Mouse (Mus musculus) limb, embryonic 13.5 days (tissue): Measurements from ENCODE around the gene Fes. TPM values are rescaled to one million over a fixed set of nuclear protein-coding genes. Genes with fewer than 3 reads are reported as not detected.

Experiments used
- ATAC-seq: fragments of 200-750 bp; cut with Nextera tagmentation; 2 replicates; pipeline ENCODE4 v1.8.0; 2017; ENCODE audit warnings: low read depth, moderate number of reproducible peaks, moderate TSS enrichment; ENCODE audit not compliant: low FRiP score
- H3K27ac ChIP-seq: fragments of 300-500 bp; sonication (generic); 2 replicates; pipeline ENCODE4 v1.5.1; 2015; ENCODE audit warnings: inconsistent platforms, mild to moderate bottlenecking, moderate library complexity
- H3K27me3 ChIP-seq: fragments of 300-500 bp; sonication (generic); 2 replicates; pipeline ENCODE4 v1.6.1; 2015; ENCODE audit warnings: mild to moderate bottlenecking, inconsistent platforms
- H3K36me3 ChIP-seq: fragments of 300-500 bp; sonication (generic); 2 replicates; pipeline ENCODE4 v1.6.1; 2015; ENCODE audit warnings: inconsistent platforms, mild to moderate bottlenecking, moderate library complexity
- H3K4me1 ChIP-seq: fragments of 300-500 bp; sonication (generic); 2 replicates; pipeline ENCODE4 v1.6.1; 2015; ENCODE audit warnings: inconsistent platforms
- H3K4me2 ChIP-seq: fragments of 300-500 bp; sonication (generic); replicated peaks from 2 replicates; pipeline ENCODE4 v1.6.1; 2015; ENCODE audit warnings: inconsistent platforms, mild to moderate bottlenecking, moderate library complexity
- H3K4me3 ChIP-seq: fragments of 300-500 bp; sonication (generic); 2 replicates; pipeline ENCODE4 v1.5.1; 2015; ENCODE audit warnings: moderate library complexity, mild to moderate bottlenecking, inconsistent platforms
- H3K9ac ChIP-seq: fragments of 300-500 bp; sonication (generic); 2 replicates; pipeline ENCODE4 v1.6.1; 2015; ENCODE audit warnings: mild to moderate bottlenecking, inconsistent platforms
- H3K9me3 ChIP-seq: fragments of 300-500 bp; sonication (generic); 2 replicates; pipeline ENCODE4 v1.6.1; 2016; ENCODE audit warnings: inconsistent platforms
- WGBS: fragments of 180-500 bp; shearing (Covaris S2); methylation state at CpG from one replicate; pipeline ENCODE4 v1.1.7; 2015; 5-methylcytosine and 5-hydroxymethylcytosine counted together
- polyA plus RNA-seq: library from polyadenylated mRNA; unstranded; fragments of >200 nt; fragmentation: Nextera tagmentation; extraction: Ambion mirVana; gene quantifications from 2 replicates; pipeline ENCODE4 v1.2.1, GENCODE M21; 2015

Fes gene
- 11.5 and 14.3 TPM in 2 replicates for polyA plus RNA-seq

DNA sequence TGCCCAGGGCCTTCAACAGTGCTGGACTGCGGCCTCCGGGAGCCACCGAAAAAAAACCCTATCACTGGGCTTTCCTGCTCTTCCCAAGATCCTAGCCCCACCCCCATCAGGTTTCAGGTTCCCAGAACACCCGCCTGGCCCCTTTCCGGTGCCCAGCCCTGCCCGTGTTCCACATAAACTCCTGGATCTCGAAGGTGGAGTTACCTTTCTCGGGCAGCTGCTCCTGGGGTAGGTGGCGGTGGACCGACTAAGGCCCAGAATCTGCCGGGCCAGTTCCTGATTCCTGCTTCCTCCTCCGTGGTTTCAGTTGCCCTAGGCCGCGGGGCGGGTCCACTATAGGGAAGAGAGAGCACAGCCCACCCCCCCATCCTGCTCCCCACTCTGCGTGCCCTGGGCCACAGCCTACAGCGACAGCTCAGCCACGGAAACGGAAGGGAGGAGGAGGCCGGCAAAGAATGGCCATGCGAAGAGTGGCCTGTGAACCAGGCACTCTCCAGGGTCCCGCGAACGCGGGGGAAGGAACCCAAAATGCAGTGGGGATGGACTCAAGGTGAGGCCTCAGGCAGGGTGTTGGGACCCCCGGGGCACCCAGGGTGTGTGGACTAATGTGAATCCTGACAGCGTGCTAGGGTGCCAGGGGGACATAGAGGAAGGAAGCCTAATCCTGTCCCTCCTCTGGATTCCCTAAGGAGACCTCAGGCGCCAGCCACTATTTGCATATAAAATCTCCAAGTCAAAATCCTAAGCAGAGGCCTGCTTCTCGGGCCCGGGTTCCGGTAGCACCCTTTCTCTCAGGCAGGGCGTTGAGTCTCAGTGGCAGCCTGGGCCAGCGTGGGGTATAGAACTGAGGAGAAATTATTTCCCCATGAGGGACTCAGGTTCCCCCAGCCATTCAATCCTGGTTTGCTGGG lies at the start of gene Fes:
TSS of gene Fes (minus strand) at position 314 of the 911 bp plus-strand sequence.
- Histone ChIP-seq H3K27ac (peak within 1 kb of the TSS; percentile 64), H3K4me3 (peak within 1 kb of the TSS; percentile 44), H3K4me1 (peaks cover 28% of the 10 kb centered on the region), H3K36me3 (peaks cover 42% of the 10 kb centered on the region), H3K9ac (peak within 1 kb of the TSS; percentile 72), H3K27me3 (no peaks in the 10 kb centered on the region), H3K9me3 (no peaks in the 10 kb centered on the region), H3K4me2 (peak within 1 kb of the TSS; percentile 72)
- 6% methylated on average over 33 of the region's 33 CpGs for WGBS
- ATAC-seq: peak; percentile 18

DNA sequence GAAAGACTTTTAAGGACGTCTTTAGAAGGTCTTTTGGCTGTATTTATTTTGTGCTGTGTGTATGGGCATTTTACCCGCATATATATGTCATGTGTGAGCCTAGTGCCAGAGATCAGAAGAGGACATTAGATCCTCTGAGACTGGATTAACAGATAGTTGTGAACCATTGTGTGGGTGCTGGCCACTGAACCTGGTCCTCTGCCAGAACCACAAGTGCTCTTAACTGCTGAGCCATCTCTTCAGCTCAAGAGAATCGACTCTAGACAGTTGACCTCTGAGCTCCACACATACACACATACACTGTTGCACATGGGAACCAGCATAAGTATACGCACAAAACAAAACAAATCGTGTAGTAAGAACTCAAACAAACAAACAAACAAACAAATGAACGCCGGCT lies 48.8 kb upstream of the Fes start:
- Histone ChIP-seq H3K9me3 (no peaks in the 10 kb centered on the region), H3K27me3 (no peaks in the 10 kb centered on the region), H3K27ac (no peak overlapping the region), H3K4me3 (no peak overlapping the region), H3K4me1 (peaks cover 27% of the 10 kb centered on the region), H3K4me2 (no peak overlapping the region), H3K9ac (no peak overlapping the region), H3K36me3 (no peaks in the 10 kb centered on the region)
- 89% methylated on average over 7 of the region's 7 CpGs for WGBS
- ATAC-seq: no peak

DNA sequence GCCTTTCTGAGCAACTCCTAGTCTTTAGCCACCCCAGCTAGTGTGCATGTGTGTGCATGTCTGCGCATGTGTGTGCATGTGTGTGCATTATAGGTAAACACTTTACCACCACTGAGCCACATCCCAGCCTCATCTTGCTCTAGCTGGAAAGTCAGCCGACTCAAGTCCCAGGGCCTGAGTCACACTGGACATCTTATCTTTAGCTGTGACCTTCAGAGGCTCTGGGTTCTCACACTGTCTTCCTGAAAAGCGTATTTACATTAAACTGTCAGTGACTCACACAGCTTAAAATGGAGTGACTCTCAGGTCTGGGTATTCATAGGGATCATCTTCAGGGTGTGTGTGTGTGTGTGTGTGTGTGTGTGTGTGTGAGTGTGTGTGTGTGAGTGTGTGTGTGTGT lies 47.8 kb upstream of the Fes start:
- H3K9ac ChIP-seq: no peak overlapping the region
- no peak overlapping the region for H3K4me2 ChIP-seq
- H3K36me3 ChIP-seq: no peaks in the 10 kb centered on the region
- H3K4me3 ChIP-seq: no peak overlapping the region
- ATAC-seq: no peak
- no peak overlapping the region for H3K27ac ChIP-seq
- WGBS: 78% methylated on average over 3 of the region's 3 CpGs
- no peaks in the 10 kb centered on the region for H3K9me3 ChIP-seq
- peaks cover 21% of the 10 kb centered on the region for H3K4me1 ChIP-seq
- H3K27me3 ChIP-seq: no peaks in the 10 kb centered on the region

DNA sequence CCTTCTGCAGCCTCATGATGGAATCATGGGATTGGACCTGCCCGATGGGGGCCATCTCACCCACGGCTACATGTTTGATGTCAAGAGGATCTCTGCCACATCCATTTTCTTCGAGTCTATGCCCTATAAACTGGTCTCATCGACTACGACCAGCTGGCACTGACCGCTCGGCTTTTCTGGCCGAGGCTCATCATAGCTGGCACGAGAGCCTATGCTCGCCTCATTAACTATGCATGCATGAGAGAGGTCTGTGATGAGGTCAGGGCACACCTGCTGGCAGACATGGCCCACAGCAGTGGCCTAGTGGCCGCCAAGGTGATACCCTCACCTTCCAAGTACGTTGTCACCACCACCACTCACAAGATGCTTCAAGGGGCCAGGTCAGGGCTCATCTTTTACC lies 41.9 kb upstream of the Fes start:
- no peaks in the 10 kb centered on the region for H3K27me3 ChIP-seq
- WGBS: 93% methylated on average over 12 of the region's 12 CpGs
- no peaks in the 10 kb centered on the region for H3K4me1 ChIP-seq
- no peaks in the 10 kb centered on the region for H3K9me3 ChIP-seq
- no peak overlapping the region for H3K4me3 ChIP-seq
- no peak overlapping the region for H3K9ac ChIP-seq
- no peak overlapping the region for H3K4me2 ChIP-seq
- no peak for ATAC-seq
- no peaks in the 10 kb centered on the region for H3K36me3 ChIP-seq
- H3K27ac ChIP-seq: no peak overlapping the region

DNA sequence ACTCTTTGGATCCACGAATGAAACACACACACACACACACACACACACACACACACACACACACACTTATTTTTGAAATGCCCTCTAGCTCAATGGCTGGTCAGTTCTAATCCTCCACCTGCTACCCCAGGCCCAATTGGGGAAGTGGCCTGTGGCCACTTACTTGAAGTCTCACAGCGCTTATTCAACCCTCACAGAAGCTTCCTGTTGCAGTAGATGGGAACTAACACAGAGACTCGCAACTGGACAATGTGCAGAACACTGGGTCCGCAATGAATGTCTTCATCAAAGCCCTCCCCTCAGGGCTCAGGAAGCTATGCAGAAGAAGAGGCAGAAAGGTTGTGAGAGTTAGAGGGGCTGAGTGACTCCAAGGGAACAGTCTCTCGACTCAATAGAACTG lies 40.0 kb upstream of the Fes start:
- H3K9me3 ChIP-seq: no peaks in the 10 kb centered on the region
- 87% methylated on average over 5 of the region's 5 CpGs for WGBS
- ATAC-seq: no peak

DNA sequence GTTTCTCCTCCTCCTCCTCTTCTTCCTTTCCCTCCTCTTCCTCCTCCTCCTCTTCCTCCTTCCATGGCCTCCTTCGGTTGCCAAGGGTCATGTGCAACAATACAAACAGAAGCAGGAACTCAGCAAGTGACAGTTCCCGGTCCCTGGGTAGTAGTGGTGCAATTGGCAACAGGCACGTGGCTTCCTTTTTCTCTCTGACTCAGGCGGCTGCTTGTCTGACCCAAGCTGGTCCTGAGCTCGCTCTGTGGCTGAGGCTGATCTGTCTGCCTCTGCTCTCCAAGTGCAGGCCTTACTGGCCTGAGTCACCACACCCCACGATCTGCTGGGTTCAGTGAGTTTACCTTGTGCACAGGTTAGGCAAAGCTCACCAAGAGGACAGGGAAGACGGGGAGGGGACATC lies 38.6 kb upstream of the Fes start:
- H3K4me3 ChIP-seq: no peak overlapping the region
- WGBS: 79% methylated on average over 7 of the region's 7 CpGs
- H3K9ac ChIP-seq: no peak overlapping the region
- no peaks in the 10 kb centered on the region for H3K27me3 ChIP-seq
- no peak overlapping the region for H3K27ac ChIP-seq
- ATAC-seq: no peak
- no peak overlapping the region for H3K4me2 ChIP-seq
- H3K9me3 ChIP-seq: no peaks in the 10 kb centered on the region
- H3K36me3 ChIP-seq: no peaks in the 10 kb centered on the region
- H3K4me1 ChIP-seq: 0 out of 2 replicates have a peak, but pooled peaks cover 10% of the 10 kb centered on the region

More for the DNA sequence above, 40.0 kb upstream of the Fes start:
- Histone ChIP-seq H3K27me3 (no peaks in the 10 kb centered on the region), H3K9ac (no peak overlapping the region), H3K27ac (no peak overlapping the region), H3K4me3 (no peak overlapping the region), H3K4me2 (no peak overlapping the region), H3K4me1 (0 out of 2 replicates have a peak, but pooled peaks cover 8% of the 10 kb centered on the region), H3K36me3 (no peaks in the 10 kb centered on the region)

DNA sequence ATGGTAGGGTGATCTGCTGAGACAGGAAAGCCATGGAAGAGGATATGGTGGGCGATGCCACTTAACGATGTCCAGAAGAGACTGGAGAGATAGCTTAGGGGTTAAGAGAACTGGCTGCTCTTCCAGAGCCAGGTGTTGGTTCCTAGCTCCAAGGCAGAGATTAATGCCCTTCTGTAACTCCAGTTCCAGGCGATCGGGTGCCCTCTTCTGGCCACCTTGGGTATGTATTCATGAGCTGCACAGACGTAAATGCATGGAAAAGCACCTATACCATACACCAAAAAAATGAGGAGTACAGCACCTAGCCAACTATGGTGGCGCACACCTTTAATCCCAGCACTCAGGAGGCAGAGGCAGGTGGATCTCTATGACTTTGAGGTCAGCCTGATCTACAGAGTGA lies 37.0 kb upstream of the Fes start:
- WGBS: 80% methylated on average over 6 of the region's 6 CpGs
- Histone ChIP-seq H3K27me3 (no peaks in the 10 kb centered on the region), H3K9me3 (no peaks in the 10 kb centered on the region), H3K4me2 (no peak overlapping the region), H3K4me1 (0 out of 2 replicates have a peak, but pooled peaks cover 10% of the 10 kb centered on the region), H3K27ac (no peak overlapping the region), H3K36me3 (no peaks in the 10 kb centered on the region), H3K4me3 (no peak overlapping the region), H3K9ac (no peak overlapping the region)
- no peak for ATAC-seq

DNA sequence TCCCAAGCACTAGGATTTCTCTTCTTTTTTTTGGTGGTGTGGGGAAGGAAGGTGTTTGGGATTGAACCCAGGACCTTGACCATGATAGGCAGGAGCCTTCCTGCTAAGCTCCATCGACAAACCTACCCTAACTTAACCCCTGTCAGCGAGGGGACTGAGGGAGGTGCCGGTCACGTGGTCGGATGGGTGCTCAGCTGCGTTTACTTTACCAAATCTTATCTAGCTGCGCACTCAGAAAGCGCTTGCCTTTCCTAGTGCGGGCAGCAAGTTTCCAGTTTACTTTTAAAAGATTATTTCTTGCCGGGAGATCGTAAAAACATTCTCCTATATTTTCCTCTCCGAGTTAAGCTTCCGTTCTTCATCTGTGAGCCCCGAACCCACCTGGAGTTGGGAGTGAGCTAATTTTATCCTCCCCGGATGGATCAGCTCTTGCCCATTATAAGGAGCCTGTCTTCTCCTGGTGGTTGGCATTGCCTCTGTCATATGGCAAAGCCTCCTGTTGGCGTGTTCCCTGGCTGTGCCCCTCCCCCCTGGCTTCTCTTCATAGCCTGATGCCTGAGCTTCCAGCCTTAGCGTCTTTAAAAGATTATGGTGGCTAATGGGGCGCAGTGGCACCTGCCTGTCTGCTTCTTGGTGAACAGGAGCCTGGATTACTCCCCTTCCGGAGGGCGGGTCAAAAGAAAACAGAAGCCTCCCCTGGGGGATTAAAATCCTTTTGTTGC lies 35.2 kb upstream of the Fes start:
- Histone ChIP-seq H3K4me3 (0 out of 2 replicates have a peak overlapping the region, but pooled peaks have one; percentile 2), H3K4me1 (0 out of 2 replicates have a peak, but pooled peaks cover 10% of the 10 kb centered on the region), H3K27me3 (no peaks in the 10 kb centered on the region), H3K36me3 (no peaks in the 10 kb centered on the region), H3K9ac (0 out of 2 replicates have a peak overlapping the region, but pooled peaks have one; percentile 25), H3K9me3 (no peaks in the 10 kb centered on the region), H3K4me2 (peak overlapping the region; percentile 44), H3K27ac (no peak overlapping the region)
- WGBS: 19% methylated on average over 20 of the region's 20 CpGs
- no peak for ATAC-seq

DNA sequence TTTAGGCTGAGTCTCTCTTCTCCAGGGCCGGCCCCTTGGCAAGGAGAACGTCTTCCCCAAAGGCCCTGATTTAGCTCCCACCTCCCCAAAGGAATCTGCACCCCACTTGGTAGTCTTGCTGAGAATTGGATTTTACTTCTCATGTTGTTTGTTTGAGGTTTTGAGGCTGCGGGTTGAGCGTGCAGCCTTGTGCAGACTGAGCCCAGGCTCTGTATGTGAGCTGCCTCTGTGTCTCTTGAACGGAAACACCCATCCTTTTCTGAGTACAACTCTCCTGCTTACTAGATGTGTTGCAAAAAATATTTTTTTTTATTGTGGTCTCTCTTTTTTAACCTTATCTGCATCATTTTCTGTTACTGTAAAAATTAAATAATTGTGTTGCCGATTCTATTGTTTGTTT lies 33.8 kb upstream of the Fes start:
- ATAC-seq: no peak
- H3K9me3 ChIP-seq: no peaks in the 10 kb centered on the region
- no peak overlapping the region for H3K9ac ChIP-seq
- H3K4me1 ChIP-seq: 0 out of 2 replicates have a peak, but pooled peaks cover 10% of the 10 kb centered on the region
- no peak overlapping the region for H3K27ac ChIP-seq
- 87% methylated on average over 6 of the region's 6 CpGs for WGBS
- no peaks in the 10 kb centered on the region for H3K27me3 ChIP-seq
- no peaks in the 10 kb centered on the region for H3K36me3 ChIP-seq
- no peak overlapping the region for H3K4me2 ChIP-seq
- H3K4me3 ChIP-seq: no peak overlapping the region

DNA sequence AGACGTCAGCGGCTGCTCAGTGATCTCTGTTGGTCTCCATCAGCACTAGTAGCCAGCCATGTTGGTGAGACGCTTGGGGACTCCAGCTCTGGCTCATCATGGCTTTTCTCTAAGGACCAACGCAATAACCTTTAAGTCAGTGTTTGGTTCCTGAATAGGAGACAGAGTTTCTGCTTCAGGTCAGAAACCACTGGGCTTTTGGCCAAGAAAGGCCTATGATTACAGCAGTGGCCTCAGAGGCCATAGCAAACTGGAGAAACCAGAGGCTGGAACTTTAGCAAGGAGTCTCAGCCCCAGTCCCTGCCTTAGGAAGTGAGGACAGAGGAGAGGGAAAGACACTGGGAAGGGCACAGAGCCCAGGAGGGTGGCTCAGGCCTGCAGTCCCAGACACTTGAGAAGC lies 32.8 kb upstream of the Fes start:
- Histone ChIP-seq H3K4me1 (0 out of 2 replicates have a peak, but pooled peaks cover 10% of the 10 kb centered on the region), H3K36me3 (no peaks in the 10 kb centered on the region), H3K27ac (no peak overlapping the region), H3K4me3 (no peak overlapping the region), H3K4me2 (no peak overlapping the region), H3K9ac (no peak overlapping the region), H3K9me3 (no peaks in the 10 kb centered on the region), H3K27me3 (no peaks in the 10 kb centered on the region)
- WGBS: 81% methylated on average over 4 of the region's 4 CpGs
- no peak for ATAC-seq

DNA sequence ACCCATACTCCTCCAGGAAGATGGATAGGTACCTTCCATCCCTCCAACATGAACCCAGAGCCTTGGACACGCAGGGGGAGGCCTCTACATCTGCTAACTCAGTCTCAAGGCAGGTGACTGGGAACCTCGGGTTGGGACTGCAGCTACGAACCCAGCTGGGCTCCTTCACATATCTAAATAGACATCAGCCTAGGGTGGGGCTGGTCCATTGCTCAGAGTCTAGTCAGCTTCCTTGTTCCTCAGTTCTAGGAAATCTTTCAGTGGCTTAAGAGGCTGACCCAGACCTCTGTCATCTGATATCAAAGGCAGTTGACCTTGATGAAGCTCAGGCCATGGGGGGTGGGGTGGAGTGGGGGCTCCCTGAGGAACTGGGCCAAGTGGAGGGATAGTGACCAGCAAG lies 31.5 kb upstream of the Fes start:
- H3K4me2 ChIP-seq: no peak overlapping the region
- H3K4me1 ChIP-seq: 0 out of 2 replicates have a peak, but pooled peaks cover 10% of the 10 kb centered on the region
- no peak for ATAC-seq
- no peak overlapping the region for H3K4me3 ChIP-seq
- no peak overlapping the region for H3K27ac ChIP-seq
- WGBS: 65% methylated on average over 3 of the region's 3 CpGs
- H3K27me3 ChIP-seq: no peaks in the 10 kb centered on the region
- H3K9me3 ChIP-seq: no peaks in the 10 kb centered on the region
- no peaks in the 10 kb centered on the region for H3K36me3 ChIP-seq
- no peak overlapping the region for H3K9ac ChIP-seq

DNA sequence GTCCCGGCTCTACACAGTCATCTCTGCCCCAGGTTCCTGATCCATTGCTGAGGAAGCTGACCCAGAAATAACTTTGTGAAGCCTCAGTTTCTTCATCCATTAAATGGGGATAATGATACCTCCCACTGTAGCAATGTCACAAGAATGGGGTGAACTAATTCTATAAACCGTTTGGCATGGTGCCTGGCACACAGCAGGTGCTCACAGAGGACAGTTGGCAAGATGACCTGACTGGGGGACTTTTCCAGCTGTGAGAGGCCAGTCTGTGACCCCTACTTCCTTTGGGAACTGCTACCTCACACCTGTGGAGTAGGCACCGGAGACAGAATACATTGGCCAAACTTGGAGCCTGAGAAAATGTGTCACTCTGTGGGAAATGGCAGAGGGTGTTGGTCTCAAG lies 30.3 kb upstream of the Fes start:
- 0 out of 2 replicates have a peak, but pooled peaks cover 5% of the 10 kb centered on the region for H3K4me1 ChIP-seq
- no peak for ATAC-seq
- no peaks in the 10 kb centered on the region for H3K36me3 ChIP-seq
- no peaks in the 10 kb centered on the region for H3K27me3 ChIP-seq
- WGBS: 86% methylated on average over 3 of the region's 3 CpGs
- no peaks in the 10 kb centered on the region for H3K9me3 ChIP-seq
- no peak overlapping the region for H3K27ac ChIP-seq
- H3K9ac ChIP-seq: no peak overlapping the region
- H3K4me2 ChIP-seq: no peak overlapping the region
- H3K4me3 ChIP-seq: no peak overlapping the region
